Mouse (Mus musculus) layer of hippocampus, adult 9-10 months (tissue): ENCODE measurements around the gene Diras1.
"Not testable (repeated sequence)": the region's sequence is repeated elsewhere in the genome, so short reads cannot be mapped to it uniquely, and the experiment has no call there.

Experiments
- DNase-seq: peaks from one replicate; pipeline ENCODE4 v3.0.0; 2022; ENCODE audit warnings: low spot score

Diras1 gene

DNA sequence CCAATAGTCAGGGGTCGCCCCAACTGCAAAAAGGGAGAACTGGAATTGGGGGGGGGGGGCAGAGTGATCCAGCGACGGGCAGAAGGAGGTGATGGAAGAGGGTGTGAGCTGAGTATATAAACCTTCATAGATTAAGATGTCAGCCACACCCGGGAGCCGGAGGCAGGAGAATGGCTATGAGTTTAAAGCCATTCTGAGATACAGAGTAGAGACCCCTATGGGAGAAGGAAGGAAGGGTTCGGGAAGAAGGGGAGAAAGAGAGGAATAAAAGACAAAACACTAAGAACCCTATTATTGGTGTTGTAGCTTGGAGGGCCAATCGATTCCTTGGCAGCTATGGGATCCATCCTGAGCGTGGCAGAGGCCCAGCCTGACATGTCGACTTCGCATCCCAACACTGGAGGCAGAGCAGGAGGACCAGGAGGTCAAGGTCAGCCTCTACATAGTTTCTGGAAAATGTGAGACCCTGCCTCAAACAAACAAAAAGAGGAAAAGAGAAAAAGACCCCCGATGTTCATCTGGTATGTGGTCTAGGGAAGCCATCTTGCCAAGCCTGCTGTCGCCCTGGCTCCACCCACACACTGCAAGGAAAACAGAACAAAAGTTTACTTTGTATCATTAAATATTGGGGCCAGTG, at the start of gene Diras1:
TSS of gene Diras1 (minus strand) at position 24 of the 637 bp plus-strand sequence.
- no peak for DNase-seq

DNA sequence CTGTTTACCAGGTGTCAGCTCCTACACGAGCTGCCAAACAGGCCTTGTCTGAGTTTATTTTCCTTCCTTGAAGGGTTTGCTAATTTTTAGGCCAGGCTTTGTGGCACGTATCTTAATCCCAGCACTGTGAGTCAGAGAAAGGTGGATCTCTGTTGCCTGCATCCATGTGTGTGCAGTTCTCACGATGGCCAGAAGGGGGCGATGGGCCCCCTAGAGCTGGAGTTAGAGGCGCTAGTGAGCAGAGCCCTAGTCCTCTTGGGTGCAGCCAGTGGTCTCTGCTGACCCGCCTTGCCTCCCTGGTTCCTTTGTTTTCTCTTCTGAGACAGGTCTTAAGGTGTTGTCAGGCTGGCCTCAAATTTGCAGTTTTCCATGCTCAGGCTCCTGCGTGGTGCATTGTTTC, 48.0 kb upstream of the Diras1 start:
- no peak for DNase-seq

DNA sequence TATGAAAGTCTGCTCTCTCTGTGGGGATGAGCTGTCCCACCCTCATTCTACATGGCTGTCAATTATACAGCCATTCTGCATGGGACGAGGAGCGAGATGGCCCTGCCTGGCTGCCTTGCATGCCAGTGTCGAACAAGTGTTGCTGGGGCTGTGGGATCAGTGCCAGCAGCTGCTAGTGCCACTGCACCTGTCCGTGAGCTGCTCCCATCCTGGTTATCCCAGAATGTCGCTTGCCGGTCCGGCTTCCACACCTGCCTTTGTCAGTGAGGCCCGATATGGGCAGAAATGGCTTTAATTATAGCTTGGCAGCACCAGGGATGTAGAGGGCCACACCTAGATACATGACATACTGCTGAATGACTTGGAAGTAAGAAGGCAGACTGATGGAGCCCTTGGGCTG, 46.8 kb upstream of the Diras1 start:
- no peak for DNase-seq

DNA sequence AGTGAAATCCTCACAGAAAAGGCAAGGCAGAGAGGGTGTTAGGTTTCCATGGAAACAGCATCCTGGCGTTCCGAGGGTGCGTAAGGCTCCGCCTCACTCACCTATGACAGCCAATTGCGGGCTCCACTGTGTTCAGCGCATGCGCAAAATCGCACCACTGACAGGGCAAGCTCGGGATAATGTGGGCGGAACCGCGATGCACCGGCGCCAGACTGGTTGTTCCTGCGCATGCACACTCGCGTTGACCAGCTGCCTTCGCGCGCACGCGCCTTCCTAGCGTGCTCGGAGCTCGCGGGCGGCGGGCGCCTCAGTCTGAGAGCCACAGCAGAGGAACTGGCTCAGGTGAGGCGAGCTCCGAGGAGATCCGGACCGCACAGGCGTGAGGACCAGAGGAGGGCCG, 44.4 kb upstream of the Diras1 start, which contains the start of gene Thop1:
TSS of gene Thop1 (plus strand) at position 200 of the 400 bp plus-strand sequence.
- DNase-seq, result peak; percentile 96

DNA sequence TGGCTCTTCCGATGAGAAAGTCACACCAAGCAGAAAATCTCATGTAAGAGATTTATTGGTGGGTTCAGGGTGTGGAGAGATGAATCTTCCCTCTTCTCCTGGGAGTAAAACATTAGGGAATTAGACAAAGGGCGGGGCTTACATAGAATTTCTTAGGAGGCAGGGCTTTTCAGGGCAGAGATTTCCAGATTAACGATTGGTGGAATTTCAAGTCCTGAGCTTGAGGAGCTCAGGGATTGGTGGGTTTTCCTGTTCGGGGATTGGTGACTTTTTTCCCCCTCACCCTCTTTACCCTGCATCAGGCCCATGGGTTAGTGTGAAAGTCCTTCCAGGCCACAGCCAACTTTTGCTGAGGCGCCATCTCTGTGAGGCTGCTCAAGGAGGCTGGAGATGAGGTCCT, 43.2 kb upstream of the Diras1 start:
- DNase-seq, result no peak

DNA sequence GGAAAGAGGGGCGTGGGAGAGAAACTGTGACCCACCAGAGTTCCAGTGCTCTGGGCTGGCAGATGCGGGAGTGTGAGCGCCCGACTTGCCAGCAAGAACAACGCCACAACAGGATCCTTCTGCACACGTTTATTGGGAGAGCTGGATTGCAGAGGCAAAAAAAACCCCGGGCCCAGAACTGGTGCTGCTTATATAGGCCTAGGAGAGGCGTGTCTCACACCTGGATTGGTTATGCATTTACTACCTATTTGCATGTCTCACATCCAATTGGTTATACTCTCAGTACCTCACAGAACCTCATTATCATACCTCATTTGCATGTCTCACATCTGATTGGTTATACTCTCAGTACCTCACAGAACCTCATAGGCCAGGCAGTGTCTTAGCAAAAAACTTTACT, 39.1 kb upstream of the Diras1 start:
- not testable (repeated sequence) for DNase-seq

DNA sequence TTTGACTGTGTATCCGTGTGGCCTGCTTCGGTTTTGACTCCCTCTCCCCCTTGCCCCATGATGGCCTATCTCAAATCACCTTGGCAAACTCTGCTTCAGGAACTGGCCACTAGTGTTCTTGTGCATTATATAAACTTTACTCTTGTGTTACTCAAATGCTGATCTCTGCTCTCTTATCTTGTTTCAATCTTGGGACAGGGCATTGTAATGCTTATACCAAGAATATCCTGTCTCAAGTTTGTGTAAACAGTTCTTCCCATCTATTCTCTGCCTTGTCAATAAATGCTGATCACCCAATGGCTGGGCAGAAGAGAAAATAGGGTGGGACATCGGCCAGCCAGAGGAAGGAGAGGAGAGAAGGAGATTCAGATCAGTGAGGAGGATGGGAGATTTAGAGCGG, 37.2 kb upstream of the Diras1 start:
- no peak for DNase-seq

DNA sequence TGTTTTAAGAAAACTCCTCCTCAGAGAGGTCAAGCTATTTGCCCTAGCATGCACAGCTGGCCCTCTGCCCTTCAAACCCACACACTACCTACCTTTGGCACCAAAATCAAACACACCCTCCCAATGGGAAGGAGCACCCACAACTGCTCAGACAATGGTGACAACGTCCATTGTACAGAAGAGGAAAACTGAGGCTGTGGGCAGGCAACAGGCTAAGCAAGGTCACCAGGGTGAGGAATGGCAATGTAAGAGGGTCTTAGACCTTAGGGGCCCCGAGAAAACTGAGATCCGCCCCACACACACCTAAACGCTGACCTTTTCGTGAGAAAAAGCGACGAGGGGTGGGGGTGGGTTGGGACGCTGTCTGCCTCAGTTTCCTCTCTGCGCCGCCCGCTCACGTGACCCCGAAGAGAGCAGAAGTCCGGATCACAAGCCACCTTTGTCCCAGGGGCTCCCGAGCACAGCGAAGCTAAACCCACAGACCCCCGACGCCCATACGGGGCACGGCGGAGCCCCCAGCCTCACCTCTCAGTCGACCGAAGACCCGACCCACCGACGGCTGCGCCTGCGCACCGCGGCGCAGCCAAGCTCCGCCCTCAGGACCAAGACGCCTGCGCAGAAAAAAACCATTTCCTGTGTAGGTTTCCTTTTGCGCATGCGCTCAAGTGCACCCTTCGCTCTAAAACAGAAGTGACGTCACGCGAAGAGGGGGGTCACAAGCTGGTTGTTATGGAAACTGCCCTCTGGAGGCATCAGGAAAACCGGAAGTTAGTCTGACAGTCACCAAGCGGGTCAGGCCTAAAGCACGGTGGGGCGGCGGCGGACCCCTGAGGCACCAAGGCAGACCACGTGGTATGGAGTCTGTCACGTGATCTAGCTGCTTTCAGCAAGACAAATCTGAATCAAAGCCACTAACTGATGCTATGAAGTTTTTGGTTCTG, 34.4 kb upstream of the Diras1 start, which contains the start of gene Sgta:
TSS of gene Sgta (minus strand) at position 579 of the 941 bp plus-strand sequence.
- DNase-seq, result peak; percentile 100

DNA sequence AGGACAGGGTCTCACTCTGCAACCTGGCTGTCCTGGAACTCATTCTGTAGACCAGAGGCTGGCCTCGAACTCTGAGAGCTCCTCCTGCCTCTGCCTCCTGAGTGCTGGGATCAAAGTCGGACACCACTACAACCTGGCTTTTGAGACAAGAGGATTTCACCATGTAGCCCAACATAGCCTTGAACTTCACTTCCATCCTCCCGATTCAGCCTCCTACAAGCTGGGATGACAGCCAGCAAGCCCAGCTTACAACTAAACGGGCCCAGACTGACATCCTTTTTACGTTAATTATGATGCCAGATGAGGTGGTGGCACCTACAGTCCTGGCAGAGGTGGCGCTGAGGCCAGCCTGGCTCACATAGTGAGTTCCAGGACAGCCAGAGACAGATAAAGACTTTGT, 33.4 kb upstream of the Diras1 start:
- no peak for DNase-seq

DNA sequence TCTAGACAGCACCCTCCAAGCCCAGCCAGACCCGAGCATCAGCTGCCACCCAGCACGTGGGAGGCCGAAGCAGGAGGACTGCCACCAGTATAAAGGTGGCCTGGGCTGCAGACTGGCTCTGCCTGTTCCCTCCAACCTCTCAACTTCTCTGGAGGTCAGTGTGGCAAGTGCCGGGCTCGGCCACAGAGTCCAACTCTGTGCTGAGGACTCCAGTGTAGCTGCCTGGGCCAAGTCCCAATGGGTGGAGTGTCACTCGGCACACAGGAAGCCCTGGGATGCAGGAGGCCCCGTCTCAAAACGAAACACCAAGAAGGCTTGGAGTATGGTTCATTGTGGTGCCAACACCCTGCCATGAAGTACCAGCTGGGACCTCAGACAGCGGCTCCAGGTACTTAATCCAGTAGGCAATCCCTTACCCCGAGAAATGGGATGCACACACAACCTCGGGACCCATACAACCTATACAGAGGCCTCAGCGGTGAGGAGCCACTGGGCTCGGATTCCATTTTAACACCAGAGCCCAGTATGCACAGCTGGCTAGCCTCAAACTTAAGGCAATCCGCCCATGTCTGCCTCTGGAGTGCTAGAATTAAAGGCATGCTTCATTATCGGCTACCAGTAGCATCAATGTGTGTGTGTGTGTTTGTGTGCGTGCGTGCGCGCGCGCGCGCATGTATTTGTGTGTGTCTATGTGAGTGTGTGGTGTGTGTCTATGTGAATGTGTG, 32.1 kb upstream of the Diras1 start:
- DNase-seq, result no peak

DNA sequence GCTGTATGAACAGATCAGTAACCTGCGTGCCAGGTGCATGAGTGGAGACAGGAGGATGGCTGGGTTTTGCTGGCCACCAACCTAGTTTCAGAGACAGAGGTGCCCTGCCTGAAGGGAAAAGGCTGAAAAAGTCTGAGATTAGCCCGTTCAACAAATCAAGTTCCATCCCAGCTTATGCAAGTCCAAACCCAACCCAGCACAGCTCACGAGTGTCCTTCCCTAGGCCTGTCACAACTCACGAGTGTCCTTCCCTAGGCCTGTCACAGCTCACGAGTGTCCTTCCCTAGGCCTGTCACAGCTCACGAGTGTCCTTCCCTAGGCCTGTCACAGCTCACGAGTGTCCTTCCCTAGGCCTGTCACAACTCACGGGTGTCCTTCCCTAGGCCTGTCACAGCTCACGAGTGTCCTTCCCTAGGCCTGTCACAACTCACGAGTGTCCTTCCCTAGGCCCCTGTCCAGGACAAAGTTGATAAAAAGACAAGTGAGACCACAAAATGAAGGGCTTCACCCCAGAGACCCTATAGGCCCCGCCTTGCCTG, 30.4 kb upstream of the Diras1 start:
- not testable (repeated sequence) for DNase-seq

DNA sequence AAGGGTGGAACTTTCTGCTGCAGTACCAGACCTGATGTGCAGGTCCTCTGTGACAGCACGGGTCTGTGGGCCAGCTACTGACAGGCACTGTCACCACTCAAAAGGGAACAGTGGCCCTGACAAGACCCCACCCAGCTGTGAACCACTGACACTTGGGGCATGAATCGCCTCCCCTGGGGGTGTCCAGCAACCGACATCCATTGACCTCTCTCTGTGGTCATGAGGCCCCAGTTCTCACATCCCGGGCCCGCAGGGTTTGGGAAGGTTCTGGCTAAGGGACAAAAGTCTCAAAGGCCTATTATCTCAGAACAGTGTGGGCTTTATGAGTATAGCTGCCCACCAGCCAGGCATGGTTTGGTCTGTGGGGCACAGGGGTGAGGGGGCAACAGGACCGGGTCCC, 29.7 kb upstream of the Diras1 start:
- no peak for DNase-seq

DNA sequence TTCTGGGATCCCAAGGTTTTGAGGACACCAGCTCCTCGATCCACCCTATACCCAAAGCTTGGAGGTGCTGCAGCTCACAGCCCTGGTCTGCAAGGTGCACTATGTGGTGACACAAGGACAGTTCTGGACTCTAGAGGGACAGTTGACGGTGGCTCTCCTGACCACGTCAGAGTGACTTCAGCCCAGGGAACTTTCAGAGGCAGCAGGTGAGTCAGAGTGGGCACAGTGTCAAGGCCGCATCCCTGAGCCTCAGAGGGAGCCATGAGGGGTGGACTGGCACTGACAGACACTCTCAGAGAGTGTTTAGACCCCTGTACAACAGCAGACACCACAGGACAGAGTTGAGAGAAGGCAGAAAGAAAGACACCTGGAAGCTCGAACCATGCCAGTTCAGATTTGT, 27.1 kb upstream of the Diras1 start:
- DNase-seq, result no peak

DNA sequence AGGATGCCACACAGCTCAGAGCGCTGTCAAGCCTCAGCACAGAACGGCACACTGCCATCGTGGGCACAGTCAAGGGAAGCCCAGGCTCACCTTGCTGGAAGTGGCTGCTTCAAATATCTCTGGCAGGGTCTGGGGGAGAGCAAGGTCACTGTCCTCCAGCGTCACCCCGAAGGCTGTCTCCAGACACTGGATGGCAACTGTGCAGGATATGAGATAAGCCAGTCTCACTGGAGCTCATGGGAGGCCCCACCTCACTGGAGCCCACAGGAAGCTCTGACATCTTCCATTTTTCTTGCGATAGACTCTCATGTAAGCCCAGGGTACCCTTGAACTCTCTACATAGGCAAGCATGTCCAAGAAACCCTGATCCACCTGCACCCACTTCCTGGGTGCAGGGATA, 25.7 kb upstream of the Diras1 start:
- no peak for DNase-seq

DNA sequence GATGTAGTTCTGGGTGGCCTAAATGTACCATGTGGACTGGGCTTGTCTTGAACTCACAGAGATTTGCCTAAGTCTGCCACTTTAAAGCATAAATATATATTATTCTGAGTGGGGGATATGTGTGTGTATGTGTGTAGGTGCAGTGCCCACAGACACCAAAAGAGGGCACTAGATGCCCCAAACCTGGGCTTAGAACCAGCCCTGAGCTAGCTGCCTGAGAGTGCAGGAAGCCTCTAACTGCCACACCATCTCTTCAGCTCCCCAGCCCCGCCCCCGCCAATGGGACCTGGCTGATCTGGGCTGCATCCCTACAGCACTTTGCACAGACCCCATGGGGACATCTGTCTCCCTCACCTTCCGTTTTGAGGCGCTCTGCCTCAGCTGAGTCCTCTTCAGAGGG, 25.2 kb upstream of the Diras1 start:
- DNase-seq, result no peak

DNA sequence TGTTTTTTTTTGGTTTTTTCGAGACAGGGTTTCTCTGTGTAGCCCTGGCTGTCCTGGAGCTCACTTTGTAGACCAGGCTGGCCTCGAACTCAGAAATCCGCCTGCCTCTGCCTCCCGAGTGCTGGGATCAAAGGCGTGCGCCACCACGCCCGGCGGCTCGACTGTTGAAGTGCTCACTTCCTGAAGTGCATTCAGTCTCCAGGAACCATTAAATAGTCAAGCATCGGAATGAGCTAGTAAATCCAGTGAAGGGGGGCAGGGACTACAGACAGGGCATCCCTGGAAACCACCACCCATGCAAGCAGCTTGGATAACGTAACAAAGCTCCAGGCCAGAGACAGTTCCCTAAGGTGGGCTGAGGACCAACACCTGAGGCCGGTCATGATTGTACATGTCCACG, 19.8 kb upstream of the Diras1 start:
- DNase-seq, result not testable (repeated sequence)

DNA sequence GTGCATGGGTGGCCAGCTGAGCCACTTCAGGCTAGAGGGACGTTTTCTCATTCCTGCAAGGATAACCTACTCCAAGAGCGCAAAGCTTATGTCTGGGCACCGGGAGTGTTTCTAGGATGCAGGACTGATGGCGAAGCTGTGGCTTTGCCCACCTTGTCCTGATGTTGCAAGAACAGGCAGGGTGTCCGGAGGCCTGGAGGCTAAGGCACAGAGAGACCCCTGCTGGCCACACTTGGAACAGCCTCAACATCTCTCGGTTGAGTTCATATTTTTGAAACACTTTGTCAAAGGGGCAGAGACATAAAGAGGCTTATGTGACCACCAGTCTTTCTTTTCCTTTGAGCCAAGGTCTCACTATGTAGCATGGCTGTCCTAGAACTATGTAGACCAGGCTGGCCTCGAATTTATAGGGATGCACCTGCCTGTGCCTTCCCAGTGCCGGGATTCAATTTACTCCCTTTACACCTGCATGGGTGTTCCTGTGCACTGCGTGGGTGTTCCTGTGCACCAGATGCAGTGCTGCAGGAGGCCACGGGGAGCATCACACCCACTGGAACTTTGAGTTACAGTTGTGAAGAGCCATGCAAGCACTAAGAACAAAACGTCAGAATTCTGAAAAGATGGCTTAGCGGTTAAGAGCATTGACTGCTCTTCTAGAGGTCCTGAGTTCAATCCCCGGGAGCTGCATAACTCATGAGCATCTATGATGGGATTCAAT, 16.2 kb upstream of the Diras1 start:
- peak; percentile 68 for DNase-seq

DNA sequence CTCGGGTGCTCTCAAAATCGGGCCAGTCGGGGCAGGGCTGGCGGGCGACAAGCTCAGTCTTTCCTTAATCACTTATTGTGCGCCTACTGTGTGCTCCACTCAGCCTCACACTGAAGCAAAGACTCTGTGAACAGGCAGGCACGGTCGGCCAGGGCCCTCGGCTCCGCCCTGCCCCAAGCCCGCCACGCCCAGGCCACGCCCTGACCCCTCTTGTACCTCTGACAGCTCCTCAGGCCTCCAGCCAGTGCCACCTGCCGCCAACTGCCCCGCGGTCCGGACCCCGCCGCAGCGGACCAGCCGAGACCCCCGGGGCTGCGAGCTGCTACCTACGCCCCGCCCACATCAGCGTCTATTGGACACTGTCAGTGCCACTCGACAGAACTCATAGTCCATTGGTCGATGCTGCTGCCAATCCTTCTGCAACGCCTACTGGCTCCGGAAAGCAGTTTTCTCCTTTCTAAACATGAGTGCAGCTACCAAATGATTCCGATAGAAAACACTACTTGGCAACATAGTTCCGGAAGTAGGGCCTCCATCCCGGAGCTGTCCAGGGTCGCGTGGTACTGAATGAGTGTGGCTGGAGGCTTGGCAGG, 11.6 kb upstream of the Diras1 start, which contains the start of gene Slc39a3:
TSS of gene Slc39a3 (minus strand) at position 439 of the 593 bp plus-strand sequence.
- peak; percentile 99 for DNase-seq

DNA sequence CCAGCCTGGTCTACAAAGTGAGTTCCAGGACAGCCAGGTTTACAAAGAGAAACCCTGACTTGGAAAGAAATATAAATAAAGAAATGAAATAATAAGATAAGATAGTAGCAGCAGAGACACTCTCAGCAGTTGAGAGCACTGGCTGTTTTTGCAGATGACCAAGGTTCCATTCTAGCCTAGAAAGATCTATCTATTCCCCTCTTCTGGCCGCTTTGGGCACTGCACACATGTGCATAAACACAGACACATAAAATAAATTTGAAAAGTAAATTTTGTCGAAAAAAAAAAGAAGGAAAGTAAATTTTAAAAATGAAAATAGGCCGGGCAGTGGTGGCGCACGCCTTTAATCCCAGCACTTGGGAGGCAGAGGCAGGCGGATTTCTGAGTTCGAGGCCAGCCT, 10.8 kb upstream of the Diras1 start:
- no peak for DNase-seq

DNA sequence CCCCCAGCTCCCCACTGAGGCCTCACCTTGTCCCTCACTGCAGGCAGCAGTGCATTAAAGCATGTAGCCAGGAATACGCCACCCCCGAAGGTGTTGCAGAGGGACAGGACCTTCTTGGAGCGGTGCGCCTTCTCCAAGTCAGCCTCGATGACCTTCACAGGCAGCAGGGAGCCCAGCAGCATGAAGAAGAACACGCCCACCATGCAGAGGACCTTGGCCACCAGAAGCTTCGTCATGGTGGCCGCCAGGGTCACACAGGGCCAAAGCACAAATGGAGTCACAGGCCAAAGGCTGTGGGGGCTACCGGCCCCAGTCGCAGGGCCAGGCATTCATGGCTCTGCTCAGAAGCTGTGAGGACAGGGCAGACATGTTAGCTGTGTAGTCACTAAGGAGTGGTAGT, 8.1 kb upstream of the Diras1 start:
- DNase-seq, result no peak

DNA sequence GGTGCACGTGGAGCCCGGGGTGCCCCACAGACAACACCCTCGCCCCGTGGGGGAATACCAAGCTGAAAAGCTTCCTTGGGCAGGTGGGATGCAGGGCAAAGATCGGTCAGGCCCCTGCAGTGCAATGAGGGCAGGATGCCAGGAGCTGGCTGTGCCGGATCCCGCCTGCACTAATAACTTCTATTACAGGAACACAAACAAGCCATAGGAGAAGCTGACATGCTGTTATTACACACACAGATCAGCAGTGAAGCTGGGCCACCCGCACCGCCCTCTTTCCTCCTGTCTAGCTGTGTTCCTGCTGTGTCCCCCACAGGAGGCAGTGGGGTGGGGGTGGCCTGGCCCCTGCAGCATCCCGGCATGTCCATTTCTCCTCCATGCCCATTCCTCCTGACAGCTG, 3.6 kb upstream of the Diras1 start:
- DNase-seq, result no peak
